Mouse (Mus musculus) ovary, adult 18-20 months (tissue): ENCODE results near the gene Dynll1.

Experiments used
- DNase-seq: peaks from one replicate; pipeline ENCODE4 v3.0.0; 2022; ENCODE audit warnings: low spot score, mixed read lengths

The Dynll1 gene

GRCm38 (mm10) chr5:115267469-115268045, 33.2 kb downstream of the Dynll1 start:
- DNase-seq = no peak

DNA sequence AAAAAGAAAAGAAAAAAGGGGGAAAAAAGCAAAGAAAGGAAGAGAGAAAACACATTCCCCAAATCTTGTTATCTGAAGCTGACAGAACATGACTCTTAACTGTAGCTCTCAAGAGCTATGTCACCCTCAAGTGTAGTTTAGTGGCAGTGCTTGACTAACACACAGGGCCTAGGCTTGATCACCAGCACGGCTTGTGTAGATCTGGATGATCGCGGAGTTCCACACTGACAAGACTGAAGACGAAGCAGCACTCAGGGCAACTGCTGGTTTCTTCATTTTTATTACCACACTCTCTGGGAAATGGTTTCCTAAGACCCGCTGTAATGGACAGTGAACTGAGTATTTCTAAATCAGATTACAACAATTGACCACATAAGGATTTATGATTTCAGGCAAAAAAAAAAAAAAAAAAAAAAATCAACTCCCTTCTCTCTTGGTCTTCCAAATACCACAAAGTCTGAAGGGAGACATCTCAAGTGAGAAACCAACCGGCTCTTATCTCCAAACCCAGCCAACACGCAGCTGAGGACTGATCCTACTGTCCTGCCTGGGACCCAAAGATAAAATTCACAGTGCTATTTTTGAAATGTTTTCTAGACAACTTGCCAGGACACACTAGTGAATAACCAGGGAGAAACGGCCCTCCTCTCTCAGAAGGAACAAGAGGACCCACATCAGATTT, 33.9 kb downstream of the Dynll1 start:
- DNase-seq = no peak

- DNase-seq = no peak
Measured at GRCm38 (mm10) chr5:115266340-115266739, 34.5 kb downstream of the Dynll1 start.

- no peak for DNase-seq
Measured at GRCm38 (mm10) chr5:115262502-115263291, 38.1 kb downstream of the Dynll1 start.

DNA sequence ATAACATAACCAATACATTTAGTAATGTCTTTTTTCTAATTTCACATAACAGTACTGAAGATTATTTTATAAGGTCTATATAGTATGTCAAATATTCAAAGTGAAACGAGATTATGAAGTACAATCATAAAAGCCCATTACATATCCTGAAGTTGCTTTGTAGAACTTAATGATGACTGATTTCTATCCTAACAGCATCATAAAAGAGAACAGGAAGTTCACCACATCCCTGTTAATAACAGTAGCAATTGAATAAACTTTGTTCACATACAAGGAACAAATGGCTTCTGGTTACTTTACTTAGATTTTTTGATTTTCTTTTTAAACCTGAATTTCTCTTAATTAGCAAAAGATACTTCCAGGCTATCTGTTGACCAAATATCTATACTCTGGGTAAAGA, 38.9 kb downstream of the Dynll1 start:
- no peak for DNase-seq

GRCm38 (mm10) chr5:115261141-115261540, 39.7 kb downstream of the Dynll1 start:
- DNase-seq = no peak

DNA sequence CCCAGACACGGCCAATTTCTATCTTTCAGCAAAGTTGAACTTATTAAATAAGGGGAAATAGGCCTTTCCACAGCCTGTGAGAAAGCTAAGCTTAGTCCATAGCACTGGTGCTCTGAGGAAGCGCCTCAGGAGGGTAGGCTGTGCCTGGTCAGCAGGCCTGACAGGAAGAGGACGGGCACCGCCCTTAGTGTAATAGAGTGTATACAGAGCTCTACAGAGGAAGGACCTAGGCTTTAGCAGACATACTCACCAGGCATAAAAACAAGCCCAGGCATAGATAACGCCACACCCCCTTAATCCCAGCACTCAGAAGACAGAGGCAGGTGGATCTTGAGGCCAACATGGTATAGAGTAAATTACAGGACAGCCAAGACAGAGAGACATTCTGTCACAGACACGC, 40.4 kb downstream of the Dynll1 start:
- no peak for DNase-seq

- DNase-seq = no peak
Measured at GRCm38 (mm10) chr5:115256909-115257546, 43.8 kb downstream of the Dynll1 start.

GRCm38 (mm10) chr5:115255472-115255871, 45.3 kb downstream of the Dynll1 start:
- no peak for DNase-seq
